Mouse (Mus musculus): Measurements from ENCODE around the gene Tnrc6a. TPM values are rescaled to one million over a fixed set of nuclear protein-coding genes. Genes with fewer than 3 reads are reported as not detected.

The Tnrc6a gene
- polyA plus RNA-seq, 1 experiment from 2014 or later = 59.6 TPM

- Histone ChIP-seq H3K27me3 (replicated peaks; ENCODE audit: insufficient read depth, low read length) (no peaks in the 10 kb centered on the region), H3K9ac (replicated peaks; ENCODE audit: low read depth) (no peak overlapping the region), H3K27ac (ENCODE audit: low read length) (no peak overlapping the region), H3K4me1 (ENCODE audit: insufficient read depth, low read depth, low read length) (peaks cover 6% of the 10 kb centered on the region; the same call in 1 of the 2 replicates), H3K4me3 (ENCODE audit: low read depth, low read length) (no peak overlapping the region), H3K9me3 (ENCODE audit: low read length) (no peaks in the 10 kb centered on the region), H3K4me2 (replicated peaks; ENCODE audit: low read depth, low read length) (no peak overlapping the region), H3K36me3 (ENCODE audit: insufficient read depth, low read length) (no peaks in the 10 kb centered on the region)
- ATAC-seq (no peak), DNase-seq (ENCODE audit: low spot score) (no peak)
- WGBS = 70% methylated on average over 2 of the region's 2 CpGs
- no peak for TF ChIP-seq EP300 (IDR thresholded peaks at IDR 0.05)
- no peak for TF ChIP-seq CTCF (IDR thresholded peaks at IDR 0.05)
These were observed 5.4 kb downstream of the Tnrc6a start for GRCm38 (mm10) chr7:123129061-123129460.

- Histone ChIP-seq H3K36me3 (ENCODE audit: insufficient read depth, low read length) (no peaks in the 10 kb centered on the region), H3K4me2 (replicated peaks; ENCODE audit: low read depth, low read length) (no peak overlapping the region), H3K4me3 (ENCODE audit: low read depth, low read length) (no peak overlapping the region), H3K9ac (replicated peaks; ENCODE audit: low read depth) (no peak overlapping the region), H3K9me3 (ENCODE audit: low read length) (no peaks in the 10 kb centered on the region), H3K4me1 (ENCODE audit: insufficient read depth, low read depth, low read length) (peaks cover 9% of the 10 kb centered on the region; the same call in 1 of the 2 replicates), H3K27me3 (replicated peaks; ENCODE audit: insufficient read depth, low read length) (no peaks in the 10 kb centered on the region), H3K27ac (ENCODE audit: low read length) (no peak overlapping the region)
- DNase-seq (ENCODE audit: low spot score) (no peak), ATAC-seq (no peak)
- TF ChIP-seq CTCF (IDR thresholded peaks at IDR 0.05) (no peak), EP300 (IDR thresholded peaks at IDR 0.05) (no peak)
- 32% methylated on average over 2 of the region's 2 CpGs for WGBS
These were observed 6.5 kb downstream of the Tnrc6a start for GRCm38 (mm10) chr7:123130198-123130597.

- 70% methylated on average over 2 of the region's 2 CpGs for WGBS
- no peak for TF ChIP-seq CTCF (IDR thresholded peaks at IDR 0.05)
- no peak for TF ChIP-seq EP300 (IDR thresholded peaks at IDR 0.05)
- ATAC-seq (no peak), DNase-seq (ENCODE audit: low spot score) (no peak)
- Histone ChIP-seq H3K9ac (replicated peaks; ENCODE audit: low read depth) (no peak overlapping the region), H3K4me2 (replicated peaks; ENCODE audit: low read depth, low read length) (no peak overlapping the region), H3K27me3 (replicated peaks; ENCODE audit: insufficient read depth, low read length) (no peaks in the 10 kb centered on the region), H3K4me1 (ENCODE audit: insufficient read depth, low read depth, low read length) (peaks cover 13% of the 10 kb centered on the region; the same call in 1 of the 2 replicates), H3K27ac (ENCODE audit: low read length) (no peak overlapping the region), H3K4me3 (ENCODE audit: low read depth, low read length) (no peak overlapping the region), H3K36me3 (ENCODE audit: insufficient read depth, low read length) (no peaks in the 10 kb centered on the region), H3K9me3 (ENCODE audit: low read length) (no peaks in the 10 kb centered on the region)
These were observed 8.7 kb downstream of the Tnrc6a start for GRCm38 (mm10) chr7:123132401-123132800.

GRCm38 (mm10) chr7:123134876-123135275 is 11.2 kb downstream of the Tnrc6a start:
- DNase-seq (ENCODE audit: low spot score) (no peak), ATAC-seq (no peak)
- H3K4me2 ChIP-seq (replicated peaks; ENCODE audit: low read depth, low read length) = no peak overlapping the region
- H3K27me3 ChIP-seq (replicated peaks; ENCODE audit: insufficient read depth, low read length) = no peaks in the 10 kb centered on the region
- no peaks in the 10 kb centered on the region for H3K36me3 ChIP-seq (ENCODE audit: insufficient read depth, low read length)
- TF ChIP-seq CTCF (IDR thresholded peaks at IDR 0.05) = no peak
- TF ChIP-seq EP300 (IDR thresholded peaks at IDR 0.05) = no peak
- peaks cover 13% of the 10 kb centered on the region; the same call in 1 of the 2 replicates for H3K4me1 ChIP-seq (ENCODE audit: insufficient read depth, low read depth, low read length)
- H3K4me3 ChIP-seq (ENCODE audit: low read depth, low read length) = no peak overlapping the region
- no peak overlapping the region for H3K27ac ChIP-seq (ENCODE audit: low read length)
- WGBS = 33% methylated on average over 2 of the region's 2 CpGs
- H3K9me3 ChIP-seq (ENCODE audit: low read length) = no peaks in the 10 kb centered on the region
- no peak overlapping the region for H3K9ac ChIP-seq (replicated peaks; ENCODE audit: low read depth)

GRCm38 (mm10) chr7:123135655-123136054 is 12.0 kb downstream of the Tnrc6a start:
- no peak overlapping the region for H3K4me2 ChIP-seq (replicated peaks; ENCODE audit: low read depth, low read length)
- ATAC-seq (no peak), DNase-seq (ENCODE audit: low spot score) (no peak)
- no peaks in the 10 kb centered on the region for H3K27me3 ChIP-seq (replicated peaks; ENCODE audit: insufficient read depth, low read length)
- TF ChIP-seq EP300 (IDR thresholded peaks at IDR 0.05) (no peak), CTCF (IDR thresholded peaks at IDR 0.05) (no peak)
- no peak overlapping the region for H3K27ac ChIP-seq (ENCODE audit: low read length)
- peaks cover 13% of the 10 kb centered on the region; the same call in 1 of the 2 replicates for H3K4me1 ChIP-seq (ENCODE audit: insufficient read depth, low read depth, low read length)
- no peak overlapping the region for H3K4me3 ChIP-seq (ENCODE audit: low read depth, low read length)
- 86% methylated on average over 3 of the region's 3 CpGs for WGBS
- H3K9me3 ChIP-seq (ENCODE audit: low read length) = no peaks in the 10 kb centered on the region
- H3K9ac ChIP-seq (replicated peaks; ENCODE audit: low read depth) = no peak overlapping the region
- no peaks in the 10 kb centered on the region for H3K36me3 ChIP-seq (ENCODE audit: insufficient read depth, low read length)

GRCm38 (mm10) chr7:123138001-123138400 is 14.3 kb downstream of the Tnrc6a start:
- Histone ChIP-seq H3K4me1 (ENCODE audit: insufficient read depth, low read depth, low read length) (peaks cover 13% of the 10 kb centered on the region; the same call in 1 of the 2 replicates), H3K9me3 (ENCODE audit: low read length) (no peaks in the 10 kb centered on the region), H3K4me3 (ENCODE audit: low read depth, low read length) (no peak overlapping the region), H3K27me3 (replicated peaks; ENCODE audit: insufficient read depth, low read length) (no peaks in the 10 kb centered on the region), H3K36me3 (ENCODE audit: insufficient read depth, low read length) (no peaks in the 10 kb centered on the region), H3K27ac (ENCODE audit: low read length) (no peak overlapping the region), H3K9ac (replicated peaks; ENCODE audit: low read depth) (no peak overlapping the region), H3K4me2 (replicated peaks; ENCODE audit: low read depth, low read length) (no peak overlapping the region)
- ATAC-seq (no peak), DNase-seq (ENCODE audit: low spot score) (no peak)
- TF ChIP-seq EP300 (IDR thresholded peaks at IDR 0.05) (no peak), CTCF (IDR thresholded peaks at IDR 0.05) (no peak)
- 83% methylated on average over 4 of the region's 4 CpGs for WGBS

All from lung, postnatal 0 days (tissue).